Mouse (Mus musculus): ENCODE results near the gene Edn2.

- no peak for TF ChIP-seq CTCF (IDR thresholded peaks at IDR 0.05; ENCODE audit: extremely low read depth, insufficient read depth, insufficient read length, insufficient replicate concordance)
- TF ChIP-seq POLR2A (IDR thresholded peaks at IDR 0.05; ENCODE audit: low read depth, low read length) = no peak
Measured at GRCm38 (mm10) chr4:120128033-120128432, 33.0 kb upstream of the Edn2 start.

Measured in spleen, adult 2 months (tissue).